Mouse (Mus musculus) yolk sac, embryonic 10.5 days (tissue): Measurements from ENCODE around the gene Mtch2.

Experiments used
- DNase-seq: peaks from one replicate; pipeline ENCODE4 v3.0.0-alpha.2; 2017; ENCODE audit warnings: low spot score

Mtch2 gene

DNA sequence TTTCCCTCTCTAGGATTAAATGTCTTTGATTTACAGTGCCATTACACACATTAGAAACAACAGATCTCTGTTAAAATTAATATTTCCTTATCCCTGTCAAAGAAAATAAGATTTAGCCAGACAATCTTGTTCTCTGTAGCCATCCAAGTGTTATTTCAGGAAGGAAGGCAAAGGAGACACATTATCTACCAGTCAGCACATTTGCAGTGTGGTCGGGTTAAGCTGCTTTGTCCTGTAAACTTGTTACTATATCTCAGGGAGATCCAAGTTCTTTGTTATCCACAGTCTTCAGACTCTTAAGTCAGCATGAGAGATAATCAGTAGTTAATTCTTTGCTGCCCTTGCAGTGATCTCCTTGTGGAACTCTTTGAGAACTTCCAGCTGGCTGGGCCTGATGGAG lies 63.9 kb downstream of the Mtch2 start:
- DNase-seq, result no peak

DNA sequence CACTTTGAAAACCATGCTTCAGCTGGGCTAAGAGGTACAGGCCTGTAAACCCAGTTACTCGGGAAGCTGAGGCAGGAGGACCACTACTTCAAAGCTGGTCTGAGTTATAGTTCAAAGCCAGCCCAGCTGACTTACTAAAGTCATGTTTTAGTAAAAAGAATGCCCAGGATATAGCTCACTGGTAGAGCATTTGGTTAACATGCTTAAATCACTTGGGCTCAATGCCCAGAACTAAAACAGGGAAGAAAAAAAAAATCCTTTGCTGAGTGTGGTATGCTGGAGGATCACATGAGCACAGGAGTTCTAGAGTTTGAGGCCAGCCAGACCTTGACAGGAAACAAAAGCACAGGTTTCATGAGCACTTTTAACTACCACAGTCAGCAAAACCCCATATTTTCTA lies 64.7 kb downstream of the Mtch2 start:
- DNase-seq, result no peak

DNA sequence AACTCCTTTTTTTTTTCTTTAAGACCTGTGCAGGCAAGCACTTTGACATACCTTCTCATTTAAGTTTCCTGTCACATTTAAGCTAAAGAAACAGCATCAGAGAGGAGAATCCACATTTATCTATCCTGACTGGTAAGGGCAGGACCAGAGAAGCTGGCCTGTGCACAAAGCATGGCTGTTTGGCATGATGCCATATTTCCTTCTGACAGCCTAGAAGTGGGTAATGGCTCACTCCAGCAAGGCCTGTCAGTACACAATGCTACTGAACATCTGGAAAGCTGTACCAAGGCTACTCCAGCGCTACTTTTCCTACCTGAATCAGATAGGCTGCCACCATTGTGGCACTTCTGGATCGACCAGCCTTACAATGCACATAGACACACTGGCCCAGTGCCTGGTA lies 66.7 kb downstream of the Mtch2 start:
- DNase-seq, result no peak

DNA sequence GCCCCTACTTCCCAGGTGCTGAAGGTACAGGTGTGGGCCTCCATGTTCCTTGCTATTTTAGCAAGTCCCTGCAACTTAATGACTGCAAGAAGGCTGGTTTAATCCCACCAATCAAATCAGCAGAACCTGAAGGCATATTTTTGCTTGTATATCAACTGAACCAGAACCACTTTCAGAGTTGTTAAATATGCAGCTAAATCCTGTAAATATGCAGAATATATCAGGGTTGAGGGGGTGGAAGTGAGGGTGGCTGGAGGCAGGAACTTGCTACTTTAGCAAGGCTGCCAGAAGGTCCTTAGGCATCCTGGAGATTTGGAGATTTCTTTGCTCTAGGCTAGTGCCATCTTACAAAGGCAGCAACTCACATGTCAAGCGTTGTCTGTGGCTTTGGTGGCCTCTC lies 68.6 kb downstream of the Mtch2 start:
- no peak for DNase-seq
